Mouse (Mus musculus): ENCODE data around the gene Mga. TPM values are rescaled to one million over a fixed set of nuclear protein-coding genes. Genes with fewer than 3 reads are reported as not detected.

The Mga gene
- total RNA-seq (2021) = 10 to 100 TPM; 56.2 to 74.1 TPM

DNA sequence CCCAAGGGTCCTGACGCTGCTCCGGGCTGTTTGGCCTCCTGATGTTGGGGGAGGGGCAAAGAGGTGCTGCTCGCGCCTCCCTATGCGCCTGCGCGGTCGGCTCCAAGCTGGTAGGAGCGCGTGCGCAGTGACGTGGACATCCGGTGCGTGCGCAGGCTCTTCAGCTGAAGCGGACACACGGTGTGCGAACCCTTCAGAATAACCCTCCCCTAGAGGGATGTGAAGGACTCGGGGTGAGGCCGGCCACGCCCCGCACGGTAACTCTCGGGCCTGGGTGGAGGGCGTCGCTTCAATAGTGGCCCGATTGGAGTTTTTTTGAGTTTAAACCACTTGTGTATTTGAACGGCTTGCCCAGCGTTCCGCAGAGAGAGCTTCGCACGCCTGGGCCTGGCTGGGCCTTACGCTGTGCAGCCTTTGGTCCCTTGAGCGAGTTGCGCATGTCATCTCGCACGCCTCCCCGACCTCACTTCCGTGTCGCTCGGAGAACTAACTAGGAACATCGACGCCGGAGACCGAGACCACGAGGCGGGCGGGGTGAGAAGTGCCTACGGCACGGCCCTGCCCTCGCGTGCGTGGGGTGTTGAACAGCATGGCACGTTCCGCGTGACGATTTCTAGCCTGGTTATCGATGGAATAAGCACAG, at the start of gene Mga:
Gene Mga (plus strand): TSS at position 139 of the 643 bp plus-strand sequence.
- intact Hi-C loops (cut with DNase I) = loop anchor here (1.0 to 2.0 kb wide), 2 partner anchors 24 to 98 kb away; no protein-coding TSS in a partner anchor
- peak; percentile 92 to 93 for DNase-seq (ENCODE audit: low spot score in 2 of 2)

DNA sequence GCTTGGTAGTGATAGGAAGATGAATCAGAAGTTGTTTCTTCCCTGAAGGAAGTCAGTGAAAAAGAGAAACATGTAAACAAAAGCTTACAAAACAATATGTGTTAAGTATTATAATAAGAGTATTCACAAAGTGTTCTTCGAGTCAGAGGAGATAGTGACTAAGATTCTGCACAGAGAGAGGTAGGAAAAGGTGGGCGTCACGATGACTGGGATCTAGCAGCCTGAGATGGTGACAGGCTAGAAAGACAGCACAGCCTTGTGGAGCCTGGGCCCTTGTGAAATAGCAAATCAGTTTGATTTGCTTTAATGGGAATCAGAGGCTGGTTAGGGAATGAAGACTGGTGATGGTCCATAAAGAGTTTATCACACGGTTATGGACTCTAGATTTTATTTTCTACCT, 43.2 kb upstream of the Mga start:
- intact Hi-C loops (cut with DNase I) = no loop called here
- no peak for DNase-seq (ENCODE audit: low spot score in 2 of 2)

DNA sequence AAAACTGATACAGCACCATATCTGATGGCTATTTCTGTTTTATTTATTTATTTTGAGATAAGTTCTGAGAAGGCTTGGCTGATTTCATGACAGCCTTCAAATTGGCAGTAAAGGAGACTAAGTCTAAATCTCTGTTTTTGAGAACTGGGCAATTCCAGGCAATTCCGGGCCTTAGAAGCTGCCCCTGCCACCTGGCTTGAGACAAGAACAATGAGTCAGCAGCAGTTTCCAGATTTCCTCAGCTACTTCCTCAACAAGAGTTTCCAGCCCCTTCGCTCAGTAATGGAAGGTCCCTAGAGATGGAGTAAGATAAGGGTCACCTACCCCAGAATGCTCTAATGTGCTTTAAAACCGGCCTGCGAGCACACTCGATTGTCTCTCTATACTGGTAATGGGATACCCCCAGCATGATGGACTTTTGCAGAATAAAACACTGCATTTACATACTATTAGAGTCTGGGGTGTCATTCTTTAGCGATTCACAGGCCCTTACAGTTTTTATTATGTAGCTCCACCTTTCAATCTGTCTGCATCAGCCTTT, 41.6 kb upstream of the Mga start:
- DNase-seq (ENCODE audit: low spot score in 2 of 2) = no peak
- intact Hi-C loops (cut with DNase I) = no loop called here

DNA sequence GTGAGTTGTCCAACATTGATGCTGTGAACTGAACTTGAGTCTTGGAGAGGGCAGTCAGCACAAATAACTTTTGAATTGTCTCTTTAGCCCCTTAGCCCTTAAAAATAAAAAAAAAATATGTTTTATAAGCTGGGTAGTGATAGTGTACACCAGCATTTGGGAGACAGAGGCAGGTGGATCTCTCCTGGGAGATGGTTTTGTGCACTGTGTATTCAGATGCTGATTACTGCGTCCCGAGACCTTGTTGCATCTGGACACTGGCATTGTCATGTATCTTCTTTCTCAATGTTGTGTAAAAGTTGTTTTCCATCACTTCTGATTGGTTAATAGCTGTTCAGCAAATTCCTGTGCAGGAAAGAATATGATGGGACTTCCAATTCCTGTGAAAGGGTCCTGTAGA, 39.7 kb upstream of the Mga start:
- DNase-seq (ENCODE audit: low spot score in 2 of 2) = no peak
- intact Hi-C loops (cut with DNase I) = no loop called here

DNA sequence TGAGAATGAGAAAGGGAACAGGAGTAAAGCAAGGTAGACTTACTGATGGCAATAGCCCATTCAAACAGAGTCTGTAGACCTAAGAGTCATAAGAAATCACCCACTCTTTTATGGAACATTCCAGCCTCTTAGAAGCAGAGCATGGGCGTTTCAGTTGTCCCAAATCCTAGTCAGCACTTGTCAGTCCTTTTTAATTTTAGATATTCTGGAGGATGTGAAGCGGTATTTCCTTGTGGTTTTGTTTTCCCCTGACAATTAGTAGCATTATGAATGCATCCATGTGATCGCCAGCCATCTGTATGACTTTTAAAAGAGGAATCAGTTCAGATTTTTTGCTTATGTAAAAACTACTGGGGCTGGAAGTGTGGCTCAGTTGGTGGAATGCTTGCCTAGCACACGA, 32.5 kb upstream of the Mga start:
- no peak for DNase-seq (ENCODE audit: low spot score in 2 of 2)
- intact Hi-C loops (cut with DNase I) = no loop called here

DNA sequence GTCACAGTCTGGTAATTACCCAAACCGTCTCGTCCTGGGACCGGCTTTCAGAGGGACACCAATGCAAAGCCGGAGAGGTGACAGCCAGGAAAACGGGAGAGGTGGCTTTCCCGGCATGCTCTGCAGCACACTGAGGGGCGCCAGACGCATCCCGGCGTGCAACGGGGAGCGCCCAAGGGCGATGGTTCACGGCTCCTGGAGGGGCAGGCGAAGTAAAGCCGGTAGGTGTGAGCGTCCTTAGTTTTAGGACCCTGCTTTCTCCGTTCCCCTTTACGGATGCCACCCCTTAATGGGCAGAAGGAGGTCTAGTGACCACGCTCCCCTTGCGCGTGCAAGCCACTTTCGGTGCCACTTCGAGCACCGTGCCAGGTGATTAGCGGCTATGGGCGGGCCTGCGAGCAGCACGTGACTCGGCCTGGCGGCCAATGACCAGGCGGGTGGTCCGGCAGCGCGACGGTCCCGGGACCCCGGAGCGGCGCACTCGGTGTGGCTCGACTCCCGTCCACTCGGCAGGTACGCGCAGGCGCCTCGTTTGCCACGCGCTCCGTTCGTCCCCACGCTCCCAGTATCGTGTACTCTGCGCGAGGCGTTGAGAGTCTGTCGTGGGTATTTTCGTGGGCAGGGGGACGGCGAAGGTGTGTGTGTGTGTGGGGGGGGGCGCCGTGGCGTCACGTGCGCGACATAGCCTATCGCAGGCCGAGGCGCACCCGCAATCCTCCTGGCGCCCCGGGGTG, 24.5 kb upstream of the Mga start:
- peak; percentile 78 to 79 for DNase-seq (ENCODE audit: low spot score in 2 of 2)
- intact Hi-C loops (cut with DNase I) = loop anchor here (2.0 to 5.0 kb wide), 3 partner anchors 24 to 75 kb away; partner anchors contain the start of genes Mga and Tyro3

DNA sequence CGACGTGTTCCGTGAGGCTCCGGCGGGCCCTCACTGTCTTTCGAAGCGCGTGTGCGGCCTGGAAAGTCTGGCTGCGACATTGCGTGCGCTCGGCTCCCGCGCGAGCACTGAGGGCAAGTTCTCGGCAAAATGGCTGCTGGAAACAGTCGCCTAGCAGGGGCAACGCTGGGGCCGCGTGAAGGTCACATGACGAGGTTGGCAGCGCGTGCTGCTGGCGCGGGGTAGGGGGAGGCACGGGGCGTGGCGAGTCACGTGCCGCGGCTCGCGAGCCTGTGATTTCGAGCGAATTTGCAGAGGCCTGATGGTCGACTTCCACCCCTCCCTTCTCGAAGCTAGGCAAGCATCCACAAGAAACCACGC, 23.9 kb upstream of the Mga start:
- intact Hi-C loops (cut with DNase I) = loop anchor here (2.0 to 5.0 kb wide), 3 partner anchors 24 to 76 kb away; partner anchors contain the start of genes Mga and Tyro3
- peak; percentile 89 to 90 for DNase-seq (ENCODE audit: low spot score in 2 of 2)

DNA sequence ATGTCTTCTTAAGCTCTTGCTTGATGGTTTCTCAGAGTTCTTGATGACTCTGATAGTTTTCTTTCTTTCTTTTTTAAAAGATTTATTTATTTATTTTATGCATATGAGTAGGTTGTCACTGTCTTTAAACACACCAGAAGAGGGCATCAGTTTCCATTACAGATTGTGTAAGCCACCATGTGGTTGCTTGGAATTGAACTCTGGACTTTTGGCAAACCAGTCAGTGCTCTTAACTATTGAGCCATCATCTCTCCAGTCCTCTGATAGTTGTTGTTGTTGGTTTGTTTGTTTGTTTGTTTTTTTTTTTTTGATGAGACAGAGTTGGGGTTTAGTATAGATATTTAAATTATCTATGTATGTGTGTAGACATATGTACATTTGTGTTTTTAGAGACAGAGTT, 21.0 kb upstream of the Mga start:
- intact Hi-C loops (cut with DNase I) = no loop called here
- no peak for DNase-seq (ENCODE audit: low spot score in 2 of 2)

DNA sequence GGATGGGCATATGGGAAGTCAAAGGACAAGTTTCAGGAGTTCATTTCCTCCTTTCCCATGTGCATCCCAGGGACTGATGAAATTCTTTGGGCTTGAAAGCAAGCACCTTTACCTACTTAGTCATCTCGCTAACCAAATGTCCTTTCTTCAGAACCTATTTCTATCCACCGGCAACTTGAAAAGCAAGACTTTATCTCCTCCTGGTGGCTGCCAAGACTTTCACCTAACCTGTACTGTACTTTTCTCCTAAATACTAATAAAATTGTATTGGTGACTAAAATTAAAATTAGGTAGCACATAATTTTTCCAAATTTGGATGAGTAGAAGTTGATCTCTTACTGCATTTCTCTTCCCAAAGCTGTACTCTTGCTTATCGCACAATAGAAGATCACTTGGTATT, 9.8 kb upstream of the Mga start:
- intact Hi-C loops (cut with DNase I) = no loop called here
- no peak for DNase-seq (ENCODE audit: low spot score in 2 of 2)

DNA sequence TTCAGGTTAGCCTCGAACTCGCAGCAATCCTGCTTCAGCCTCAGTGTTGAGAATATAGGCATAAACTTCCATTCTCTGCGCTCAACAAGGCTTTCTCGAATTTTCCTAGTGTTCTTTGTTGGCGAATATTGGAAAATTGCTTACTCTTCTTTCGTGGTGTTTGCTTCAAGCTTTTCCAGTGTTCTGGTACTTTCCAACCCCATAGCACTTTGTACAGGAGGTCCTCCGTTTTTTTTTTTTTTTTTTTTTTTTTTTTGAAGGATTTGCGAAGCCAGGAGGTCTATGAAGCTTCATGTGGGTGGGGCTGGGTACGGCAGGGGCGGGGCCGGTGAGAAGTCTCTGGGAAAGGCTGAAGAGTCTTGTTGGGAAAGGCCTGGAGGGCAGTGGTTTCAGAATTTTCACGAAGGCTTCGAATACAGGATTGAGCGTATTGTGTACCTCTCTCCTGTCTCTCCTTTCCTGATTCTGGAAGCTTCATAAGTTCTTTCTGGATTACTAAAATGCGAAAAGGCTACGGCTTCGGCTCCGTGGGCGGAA, 407 bp upstream of the Mga start:
- intact Hi-C loops (cut with DNase I) = loop anchor here (1.0 to 2.0 kb wide), 2 partner anchors 24 to 97 kb away; no protein-coding TSS in a partner anchor
- no peak for DNase-seq (ENCODE audit: low spot score in 2 of 2)

DNA sequence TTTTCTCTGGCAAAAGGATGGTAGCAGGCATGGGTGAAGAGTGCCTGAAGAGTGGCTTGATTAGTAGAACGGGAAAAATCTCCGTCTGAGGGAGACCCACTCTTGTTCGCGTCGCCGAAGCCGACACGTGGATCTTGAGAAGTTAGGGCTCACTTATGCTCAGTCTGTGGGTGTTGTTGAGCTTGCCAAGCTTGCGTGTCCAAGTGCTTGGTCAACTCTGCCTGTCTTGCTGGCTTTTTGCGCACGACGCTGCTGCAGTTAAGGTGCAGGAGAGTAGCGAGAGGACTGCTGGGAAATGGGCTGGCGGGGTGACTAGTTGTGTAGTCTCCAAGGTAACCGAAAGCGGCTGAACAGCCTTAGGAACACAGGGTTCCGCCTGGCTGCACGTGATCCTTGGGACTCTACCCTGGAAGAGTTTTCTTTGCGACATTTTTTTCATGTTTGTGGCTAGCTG, 1.1 kb downstream of the Mga start:
- intact Hi-C loops (cut with DNase I) = no loop called here
- DNase-seq (ENCODE audit: low spot score in 2 of 2) = peak; percentile 52 to 60

DNA sequence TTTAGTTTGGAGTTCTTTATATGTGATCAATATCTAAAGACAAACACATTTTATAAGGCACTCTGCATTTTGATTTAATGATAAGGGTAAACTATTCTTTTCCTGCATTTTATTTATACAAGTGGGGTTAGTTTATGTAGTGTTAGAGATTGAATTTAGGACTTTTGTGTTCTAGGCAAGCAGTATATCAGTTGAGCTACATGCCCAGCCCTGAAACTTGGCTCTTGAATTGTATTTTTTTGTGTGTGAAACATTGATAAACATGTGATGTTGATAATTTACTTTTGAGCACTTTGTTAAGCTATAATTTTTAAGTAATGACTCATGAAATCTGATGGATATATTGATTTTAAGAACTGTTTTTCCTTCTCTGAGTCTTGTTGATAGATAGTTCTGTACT, 19.0 kb downstream of the Mga start:
- DNase-seq (ENCODE audit: low spot score in 2 of 2) = no peak
- intact Hi-C loops (cut with DNase I) = loop anchor here (5.0 kb wide), 1 partner anchor 44 kb away; no protein-coding TSS in a partner anchor

DNA sequence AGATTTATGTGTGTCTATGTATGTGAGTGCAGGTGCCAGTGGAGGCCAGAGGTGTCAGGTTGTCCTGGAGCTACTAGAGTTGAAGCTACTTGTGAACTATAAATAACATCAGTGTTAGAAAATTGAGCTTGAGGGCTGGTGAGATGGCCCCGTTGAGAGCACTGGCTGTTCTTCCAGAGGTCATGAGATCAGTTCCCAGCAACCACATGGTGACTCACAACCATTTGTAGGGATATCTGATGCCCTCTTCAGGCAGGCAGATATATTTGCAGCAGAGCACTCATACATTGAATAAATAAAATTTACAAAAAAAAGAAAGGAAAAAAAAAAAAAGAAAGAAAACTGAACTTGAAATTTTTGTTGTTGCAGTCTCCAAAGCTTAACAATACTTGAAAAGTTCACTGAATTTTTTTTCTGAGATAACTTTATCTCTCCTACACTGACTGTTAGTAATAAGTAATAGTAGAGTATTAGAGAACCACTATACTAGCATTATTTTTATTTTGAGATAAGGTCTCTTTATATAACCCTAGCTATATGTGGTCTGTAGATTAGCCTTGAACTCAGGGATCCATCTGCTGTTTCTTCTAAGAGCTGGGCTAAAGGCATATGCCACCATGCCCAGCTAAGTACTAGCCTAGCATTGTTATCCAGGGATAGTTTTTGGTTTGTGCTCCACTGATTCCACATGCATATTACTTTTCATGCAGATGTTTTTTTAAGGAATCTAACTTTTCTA, 20.8 kb downstream of the Mga start:
- DNase-seq (ENCODE audit: low spot score in 2 of 2) = no peak
- intact Hi-C loops (cut with DNase I) = loop anchor here (5.0 kb wide), 1 partner anchor 45 kb away; no protein-coding TSS in a partner anchor

DNA sequence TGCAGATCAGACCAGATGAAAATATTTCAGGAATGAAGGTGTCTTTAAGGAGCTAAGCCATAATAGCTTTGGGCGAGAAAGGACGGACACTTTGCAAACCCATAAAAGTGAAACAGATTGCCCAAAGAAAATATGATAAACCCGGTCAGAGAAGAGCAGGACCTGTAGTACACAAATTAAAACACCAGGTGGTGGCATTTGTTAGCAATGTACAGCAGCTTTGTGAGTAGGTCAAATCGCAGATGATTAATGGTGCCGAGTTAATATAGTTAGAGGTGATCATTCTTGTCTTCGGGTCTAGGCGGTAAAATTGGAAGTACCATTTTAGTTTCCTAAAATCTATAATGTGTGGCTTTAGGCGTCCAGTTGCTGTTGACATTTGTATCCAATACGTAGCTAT, 73.5 kb downstream of the Mga start:
- DNase-seq (ENCODE audit: low spot score in 2 of 2) = no peak
- intact Hi-C loops (cut with DNase I) = loop anchor here (1.0 to 10.0 kb wide), 3 partner anchors 41 to 194 kb away; no protein-coding TSS in a partner anchor

DNA sequence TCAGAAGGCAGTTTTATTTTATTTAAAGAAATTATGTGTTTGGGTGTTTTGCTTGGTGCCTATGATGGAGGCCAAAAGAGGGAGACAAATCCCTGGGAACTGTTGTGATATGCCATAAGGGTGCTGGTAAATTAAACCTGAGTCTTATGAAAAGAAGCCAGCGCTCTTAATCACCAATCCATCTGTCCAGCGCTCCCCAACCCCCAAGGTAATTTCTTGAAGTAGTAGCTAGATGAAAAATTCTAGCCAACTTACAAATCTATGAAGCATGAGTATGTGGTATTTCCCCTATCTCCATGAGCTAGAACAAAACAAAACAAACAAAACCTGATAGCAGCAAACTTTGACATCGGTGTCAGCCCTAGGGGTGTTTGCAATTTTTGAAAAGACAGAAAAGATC, 74.3 kb downstream of the Mga start:
- no peak for DNase-seq (ENCODE audit: low spot score in 2 of 2)
- intact Hi-C loops (cut with DNase I) = loop anchor here (5.0 to 10.0 kb wide), 2 partner anchors 96 to 193 kb away; no protein-coding TSS in a partner anchor

DNA sequence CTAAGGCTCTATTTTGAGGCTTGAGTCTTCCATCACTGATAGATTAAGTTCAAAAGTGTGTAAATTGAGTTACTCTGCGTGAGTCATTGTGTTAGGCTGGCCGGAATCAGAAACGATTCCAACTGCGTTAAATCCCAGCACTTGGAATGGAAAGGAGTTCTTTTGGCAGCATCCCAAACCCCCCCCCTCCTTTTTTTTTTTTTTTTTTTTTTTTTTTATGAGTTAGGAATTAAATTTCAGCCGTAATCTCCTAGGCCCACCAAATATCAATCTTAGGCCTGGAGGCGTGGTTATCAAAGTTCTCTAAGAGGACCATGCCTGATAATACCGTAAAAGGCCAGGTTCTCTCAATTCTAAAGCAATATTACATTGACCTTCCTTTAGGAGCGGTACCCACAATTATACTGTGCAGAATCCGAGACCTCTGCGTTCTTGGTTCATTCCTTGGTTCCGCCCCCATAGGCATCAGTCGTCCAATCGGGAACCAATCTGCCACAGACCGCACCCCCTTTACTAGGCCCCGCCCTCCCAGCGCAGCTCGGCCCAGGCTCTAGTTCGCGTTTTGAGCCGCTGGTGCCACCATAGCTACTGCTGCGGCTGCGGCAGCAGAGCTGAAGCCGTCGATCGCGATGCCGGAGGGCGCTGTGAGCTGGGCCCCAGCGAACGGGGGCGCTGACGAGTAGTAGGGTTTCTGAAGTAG, 75.0 kb downstream of the Mga start:
- peak; percentile 95 to 96 for DNase-seq (ENCODE audit: low spot score in 2 of 2)
- intact Hi-C loops (cut with DNase I) = loop anchor here (5.0 to 10.0 kb wide), 2 partner anchors 95 to 193 kb away; no protein-coding TSS in a partner anchor

DNA sequence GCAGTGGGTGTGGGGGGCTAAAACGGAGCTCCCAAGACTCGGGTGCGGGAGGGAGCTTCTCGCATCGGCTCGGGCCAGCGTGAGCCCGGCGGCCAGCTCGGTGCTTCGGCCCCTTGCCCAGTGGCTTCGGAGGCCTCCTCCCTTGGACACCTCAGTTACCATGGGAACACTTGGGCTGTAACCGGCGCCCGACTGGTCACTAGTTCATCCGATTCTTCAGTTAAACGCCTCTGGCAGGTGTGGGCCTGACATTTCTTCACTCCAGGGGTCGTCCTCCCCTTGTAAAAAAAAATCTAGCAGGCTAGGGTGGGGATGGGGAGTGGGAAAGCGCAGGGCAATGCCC, 75.5 kb downstream of the Mga start, which contains the start of gene Mapkbp1:
Gene Mapkbp1 (plus strand): TSS at position 163 of the 343 bp plus-strand sequence.
- intact Hi-C loops (cut with DNase I) = loop anchor here (5.0 to 10.0 kb wide), 2 partner anchors 95 to 192 kb away; no protein-coding TSS in a partner anchor

DNA sequence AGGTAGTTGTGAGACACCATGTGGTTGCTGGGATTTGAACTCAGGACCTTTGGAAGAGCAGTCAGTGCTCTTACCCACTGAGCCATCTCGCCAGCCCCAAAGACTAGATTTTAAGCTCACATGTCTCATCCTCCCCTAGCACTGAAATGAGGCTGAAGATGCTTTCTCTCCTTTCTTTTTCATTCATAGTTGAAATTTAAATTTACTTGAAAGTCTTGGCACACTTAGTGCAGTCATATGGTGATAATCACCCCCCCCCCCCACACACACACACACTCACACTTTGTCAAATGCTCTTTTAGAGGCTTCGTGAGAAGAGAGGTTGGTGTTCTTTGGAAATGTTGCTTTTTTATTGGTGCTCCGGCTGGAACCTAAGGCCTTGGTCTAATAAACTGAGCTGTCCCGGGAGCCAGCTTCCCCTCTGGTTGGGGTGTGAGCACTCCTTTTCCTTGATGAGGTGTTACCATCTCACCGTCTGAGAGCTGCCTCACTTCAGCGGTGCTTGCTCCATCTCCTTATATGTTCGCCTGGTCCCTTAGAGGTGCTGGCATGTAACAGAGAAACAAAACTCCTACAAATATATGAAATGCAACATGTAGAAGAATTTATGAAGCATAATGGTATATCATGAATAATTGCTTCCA, 83.4 kb downstream of the Mga start:
- no peak for DNase-seq (ENCODE audit: low spot score in 2 of 2)
- intact Hi-C loops (cut with DNase I) = no loop called here

More for the DNA sequence above, 75.5 kb downstream of the Mga start, which contains the start of gene Mapkbp1:
- DNase-seq (ENCODE audit: low spot score in 2 of 2) = no peak

All from left cerebral cortex, postnatal 36 days (tissue).